Mouse (Mus musculus): Measurements from ENCODE around the gene Hsd17b7. TPM values are rescaled to one million over a fixed set of nuclear protein-coding genes. Genes with fewer than 3 reads are reported as not detected.
A peak's percentile ranks its signal among the peaks of the same experiment; 100 is the strongest.

Hsd17b7 gene
- polyA plus RNA-seq, 1 experiment from 2014 or later, result 20.9 TPM

DNA sequence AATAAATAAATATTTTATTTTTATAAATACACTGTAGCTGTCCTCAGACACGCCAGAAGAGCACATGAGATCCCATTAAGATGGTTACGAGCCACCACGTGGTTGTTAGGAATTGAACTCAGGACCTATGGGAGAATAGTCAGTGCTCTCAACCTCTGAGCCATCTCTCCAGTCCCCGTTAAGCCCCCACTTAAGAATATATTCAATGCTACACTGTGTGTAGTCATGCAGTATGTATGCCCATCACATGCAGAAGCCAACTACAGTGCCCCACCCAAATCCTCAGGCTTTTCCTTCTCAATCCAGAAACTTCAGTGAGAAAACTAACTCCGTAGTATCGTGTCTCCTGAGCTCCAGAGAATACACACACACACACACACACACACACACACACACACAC is 59.4 kb downstream of the Hsd17b7 start:
- Histone ChIP-seq H3K36me3 (replicated peaks) (no peaks in the 10 kb centered on the region), H3K27ac (no peak overlapping the region), H3K9ac (no peak overlapping the region), H3K27me3 (no peaks in the 10 kb centered on the region), H3K4me3 (replicated peaks) (no peak overlapping the region), H3K9me3 (no peaks in the 10 kb centered on the region; the same call in 1 of the 2 replicates), H3K4me2 (no peak overlapping the region), H3K4me1 (no peaks in the 10 kb centered on the region)
- ATAC-seq (ENCODE audit: low FRiP score), result no peak
- 87% methylated on average over 6 of the region's 6 CpGs for WGBS

GRCm38 (mm10) chr1:169909163-169909562 is 59.9 kb downstream of the Hsd17b7 start:
- Histone ChIP-seq H3K27me3 (no peaks in the 10 kb centered on the region), H3K9ac (no peak overlapping the region), H3K4me3 (replicated peaks) (no peak overlapping the region), H3K27ac (no peak overlapping the region), H3K36me3 (replicated peaks) (no peaks in the 10 kb centered on the region), H3K4me2 (no peak overlapping the region), H3K9me3 (no peaks in the 10 kb centered on the region; the same call in 1 of the 2 replicates), H3K4me1 (no peaks in the 10 kb centered on the region)
- WGBS, result 72% methylated on average over 5 of the region's 5 CpGs
- peak; percentile 46; the same call in 1 of the 2 replicates for ATAC-seq (ENCODE audit: low FRiP score)

- no peak for ATAC-seq (ENCODE audit: low FRiP score)
- 94% methylated on average over 3 of the region's 3 CpGs for WGBS
- no peak overlapping the region for H3K4me3 ChIP-seq (replicated peaks)
These were observed 68.2 kb downstream of the Hsd17b7 start for GRCm38 (mm10) chr1:169900771-169901336.

More at GRCm38 (mm10) chr1:169900771-169901336, 68.2 kb downstream of the Hsd17b7 start:
- H3K27ac ChIP-seq, result no peak overlapping the region
- H3K4me1 ChIP-seq, result no peaks in the 10 kb centered on the region
- no peaks in the 10 kb centered on the region for H3K27me3 ChIP-seq
- H3K4me2 ChIP-seq, result no peak overlapping the region
- no peak overlapping the region for H3K9ac ChIP-seq
- no peaks in the 10 kb centered on the region for H3K9me3 ChIP-seq
- H3K36me3 ChIP-seq (replicated peaks), result no peaks in the 10 kb centered on the region

Other genes with a start within 250 kb of the Hsd17b7 start
- gene Rgs4, start 221.6 kb downstream of the Hsd17b7 start, polyA plus RNA-seq (2016; fragmentation: Nextera tagmentation; extraction: Ambion mirVana), result 13.9 and 14.5 TPM in 2 replicates
- 0.36 and 0.77 TPM in 2 replicates for gene Ccdc190, start 40.6 kb downstream of the Hsd17b7 start, polyA plus RNA-seq (2016; fragmentation: Nextera tagmentation; extraction: Ambion mirVana)
- gene Ddr2, start 141.5 kb upstream of the Hsd17b7 start, polyA plus RNA-seq (2016; fragmentation: Nextera tagmentation; extraction: Ambion mirVana), result 15.2 and 22.0 TPM in 2 replicates
- 59.0 and 60.5 TPM in 2 replicates for gene Uap1, start 205.7 kb upstream of the Hsd17b7 start, polyA plus RNA-seq (2016; fragmentation: Nextera tagmentation; extraction: Ambion mirVana)
- 14.3 and 14.8 TPM in 2 replicates for gene Uhmk1, start 246.2 kb upstream of the Hsd17b7 start, polyA plus RNA-seq (2016; fragmentation: Nextera tagmentation; extraction: Ambion mirVana)